Mouse (Mus musculus): ENCODE results near the gene Atxn7l2.

Gene Atxn7l2

DNA sequence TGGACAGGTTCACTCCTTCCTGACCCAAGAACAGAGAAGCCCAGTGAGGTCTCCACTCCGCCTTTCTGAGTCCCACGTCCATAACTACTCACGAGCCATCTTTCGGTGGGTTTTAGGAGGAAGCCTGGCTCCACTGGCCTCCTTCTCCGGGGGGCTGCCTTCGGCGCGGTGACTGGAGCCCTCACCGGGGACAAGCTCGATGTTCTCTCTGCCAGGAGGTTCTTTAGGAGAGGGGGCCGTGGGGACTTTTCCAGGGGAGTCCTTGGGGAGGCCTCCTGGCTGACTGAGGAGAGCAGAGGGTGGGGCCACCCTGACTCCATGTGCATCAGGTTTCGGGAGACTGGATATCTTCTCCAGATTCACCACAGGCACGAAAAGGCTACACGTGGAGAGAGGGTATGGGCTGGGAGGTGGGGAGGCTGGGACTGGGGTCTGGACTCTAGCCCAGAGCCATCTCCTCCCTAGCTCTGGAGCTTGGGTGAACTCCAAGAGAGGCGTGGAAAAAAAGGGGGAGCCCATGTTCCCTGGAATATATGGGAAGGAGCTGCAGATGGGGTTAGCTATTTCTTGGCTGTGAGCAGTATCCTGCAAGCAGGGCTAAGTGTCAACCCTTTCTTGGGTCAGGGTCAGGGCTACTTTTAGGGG lies 3.9 kb downstream of the Atxn7l2 start:
- in situ Hi-C loops (cut with MboI, MseI): no loop called here

DNA sequence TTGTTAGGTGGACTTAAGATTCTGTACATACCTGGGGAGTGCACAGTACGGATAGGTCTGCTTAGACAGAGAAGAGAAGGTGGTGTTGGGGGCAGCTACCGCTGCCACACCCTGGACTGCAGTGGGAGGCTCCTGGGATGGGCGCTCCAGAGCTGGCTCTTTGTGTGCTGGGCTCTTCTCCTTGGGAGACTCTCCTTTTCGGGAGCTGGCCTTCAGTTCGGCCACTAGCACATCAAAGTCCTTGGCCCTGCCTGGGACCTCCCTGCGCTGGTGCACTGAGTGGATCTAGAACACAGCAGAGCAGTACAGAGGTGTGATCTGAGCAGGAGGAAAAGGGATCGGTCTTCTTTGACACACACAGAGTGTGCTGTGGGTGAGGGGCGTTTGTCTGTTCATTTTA lies 5.1 kb downstream of the Atxn7l2 start:
- in situ Hi-C loops (cut with MboI, MseI): no loop called here

DNA sequence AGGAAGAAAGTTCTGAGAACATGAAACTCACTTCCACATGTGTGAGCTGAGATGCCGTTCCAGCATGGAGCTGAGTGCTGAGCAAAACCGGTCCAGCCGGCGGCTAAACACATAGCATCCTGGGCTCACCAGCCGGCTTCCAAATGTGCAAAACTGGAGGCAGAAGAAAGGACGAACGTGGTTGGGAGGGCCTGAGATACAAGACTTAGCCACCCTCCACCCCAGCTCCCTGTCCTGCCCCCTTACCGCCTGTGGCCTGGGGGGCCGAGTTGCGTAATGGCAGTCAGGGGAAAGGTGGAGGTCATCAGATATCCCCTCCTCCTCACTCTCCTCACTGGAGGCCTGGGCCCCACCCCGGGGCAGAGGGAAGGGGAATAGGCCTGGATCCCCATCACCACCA lies 6.3 kb downstream of the Atxn7l2 start:
- in situ Hi-C loops (cut with MboI, MseI): no loop called here

DNA sequence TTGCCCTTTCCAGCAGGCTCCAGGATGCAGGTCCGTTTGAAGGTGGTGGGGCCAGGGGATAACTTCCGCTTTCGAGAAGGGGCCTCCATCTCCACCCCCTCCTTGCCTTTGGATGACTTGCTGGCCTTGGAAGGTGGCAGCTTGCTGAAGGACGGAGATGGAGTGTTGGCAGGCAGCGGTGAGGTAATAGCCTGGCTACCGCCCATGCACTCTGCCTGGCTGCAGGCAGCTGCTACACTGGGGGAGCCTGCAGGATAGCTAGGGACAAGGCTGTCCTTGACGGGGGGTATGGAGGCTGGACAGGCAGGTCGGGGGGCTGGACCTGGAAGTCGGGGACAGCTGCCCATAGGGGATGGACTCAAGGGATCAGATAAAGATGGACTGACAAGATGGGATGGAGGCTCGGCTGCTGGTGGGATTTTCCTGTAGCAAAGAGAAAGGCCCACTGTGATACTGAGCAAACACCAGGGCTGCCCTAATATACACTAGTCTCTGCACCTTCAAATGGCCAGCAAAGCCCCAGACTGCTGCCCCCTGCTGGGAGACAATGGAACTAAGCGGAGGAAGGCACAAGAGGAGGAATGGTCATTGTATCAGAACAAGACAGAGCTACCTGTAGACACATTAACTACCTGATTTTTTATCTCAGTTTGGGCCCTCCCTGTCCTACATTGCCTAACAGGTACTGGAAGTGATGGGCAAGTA lies 7.0 kb downstream of the Atxn7l2 start:
- in situ Hi-C loops (cut with MboI, MseI): no loop called here

DNA sequence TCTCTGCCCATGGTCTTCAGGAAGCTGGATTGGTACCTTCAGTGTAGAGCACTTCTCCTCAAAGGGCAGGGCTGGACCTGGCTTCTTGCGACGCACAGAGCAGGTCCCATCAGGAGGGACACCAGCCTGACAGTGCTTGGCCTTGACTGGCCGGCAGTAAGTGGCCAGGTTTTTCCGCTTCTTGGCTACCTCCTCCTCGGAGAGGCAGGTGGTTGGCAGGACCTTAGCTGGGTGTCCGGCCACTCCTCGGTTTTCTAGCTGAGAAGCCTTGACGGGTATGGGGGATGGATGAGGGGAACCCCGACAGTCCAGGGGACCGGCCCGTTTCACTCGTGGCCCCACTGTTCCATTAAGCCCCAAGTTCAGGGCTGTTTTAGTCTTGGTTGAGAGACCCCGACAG lies 7.5 kb downstream of the Atxn7l2 start:
- in situ Hi-C loops (cut with MboI, MseI): no loop called here

DNA sequence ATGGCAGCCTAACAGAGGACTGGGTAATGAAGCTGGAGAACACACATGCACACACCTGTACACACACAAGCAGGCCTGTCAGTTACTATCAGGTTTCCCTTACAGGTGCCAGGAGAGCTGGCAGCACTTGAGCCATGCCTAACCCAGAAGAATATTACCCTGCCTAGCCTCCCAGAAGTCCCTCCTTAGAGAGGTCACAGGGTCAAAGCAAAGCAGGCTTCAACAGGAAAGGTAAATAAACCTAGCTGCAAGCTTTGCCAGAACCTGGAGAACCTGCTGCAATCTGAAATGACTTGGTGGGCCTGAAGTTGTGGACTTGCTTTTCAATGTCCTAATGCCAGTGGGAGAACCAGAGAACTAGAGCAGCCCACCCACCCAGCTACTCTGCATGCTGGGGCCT lies 8.2 kb downstream of the Atxn7l2 start:
- in situ Hi-C loops (cut with MboI, MseI): no loop called here

DNA sequence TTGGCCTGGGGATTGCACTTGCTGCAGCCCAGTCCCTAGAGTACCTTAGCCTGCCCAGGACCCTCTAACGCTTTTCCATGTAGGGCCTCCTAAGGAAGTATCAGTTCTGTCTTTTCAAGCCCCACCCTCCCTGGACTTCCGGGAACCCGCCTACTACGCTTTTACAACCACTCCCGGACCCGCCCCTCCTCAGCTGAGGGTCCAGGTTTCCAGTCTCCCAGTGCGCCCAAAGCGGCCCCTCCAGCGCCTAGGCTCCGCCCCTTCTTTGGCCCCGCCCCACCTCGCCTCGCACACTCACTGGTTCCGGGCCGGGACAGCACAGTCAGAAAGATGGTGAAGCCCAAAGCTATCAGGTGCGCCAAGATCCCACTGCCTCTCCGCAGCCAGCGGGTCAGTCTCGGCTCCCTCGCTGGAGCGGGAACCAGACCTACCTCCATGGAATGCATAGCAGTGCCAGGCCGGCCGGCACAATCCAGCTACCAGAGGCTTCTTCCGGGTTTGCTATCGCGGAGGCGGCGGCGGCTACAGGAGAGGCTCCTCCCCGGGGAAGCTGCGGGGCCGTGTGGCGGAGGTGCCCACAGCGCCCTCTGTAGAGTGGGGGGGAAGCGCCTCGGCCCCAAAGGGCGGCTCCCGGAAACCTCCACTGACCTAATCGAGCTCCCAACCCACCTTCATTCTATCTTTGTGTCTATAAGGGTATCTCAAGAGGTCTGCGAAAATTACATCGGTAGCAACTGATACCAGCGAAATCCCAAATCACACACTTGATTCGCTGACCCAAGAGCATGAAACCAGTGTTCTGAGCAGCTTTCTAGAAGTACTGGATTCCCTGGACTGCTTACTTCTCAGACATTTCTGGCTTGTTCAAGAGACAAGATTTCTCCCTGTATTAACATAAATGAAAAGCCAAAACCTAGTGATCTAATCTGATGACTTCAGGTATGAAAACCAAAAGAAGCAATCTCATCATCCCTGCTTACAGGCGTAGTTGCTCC lies 10.1 kb downstream of the Atxn7l2 start, which contains the start of gene Cyb561d1:
Gene Cyb561d1 (minus strand): TSS at position 884 of the 995 bp plus-strand sequence.
- in situ Hi-C loops (cut with MboI, MseI): no loop called here

DNA sequence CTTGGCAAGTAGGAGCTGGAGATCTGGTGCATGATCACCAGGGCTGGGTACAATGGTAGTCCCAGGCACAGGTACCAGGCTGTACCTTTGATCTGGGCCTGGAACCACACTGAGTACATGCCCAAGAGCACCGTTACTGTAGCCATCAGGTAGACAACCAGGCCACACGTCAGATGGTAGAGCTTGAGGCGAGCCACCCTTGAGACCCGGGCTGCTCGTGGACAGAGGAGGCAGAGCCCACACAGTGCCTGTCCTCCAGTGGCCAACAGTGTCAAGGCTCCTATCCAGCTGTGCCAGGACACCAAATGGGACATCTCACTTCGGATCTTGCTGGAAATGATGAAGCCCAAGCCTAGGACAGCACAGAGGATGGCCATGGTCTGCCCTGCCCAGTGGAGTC lies 11.5 kb downstream of the Atxn7l2 start:
- in situ Hi-C loops (cut with MboI, MseI): no loop called here

DNA sequence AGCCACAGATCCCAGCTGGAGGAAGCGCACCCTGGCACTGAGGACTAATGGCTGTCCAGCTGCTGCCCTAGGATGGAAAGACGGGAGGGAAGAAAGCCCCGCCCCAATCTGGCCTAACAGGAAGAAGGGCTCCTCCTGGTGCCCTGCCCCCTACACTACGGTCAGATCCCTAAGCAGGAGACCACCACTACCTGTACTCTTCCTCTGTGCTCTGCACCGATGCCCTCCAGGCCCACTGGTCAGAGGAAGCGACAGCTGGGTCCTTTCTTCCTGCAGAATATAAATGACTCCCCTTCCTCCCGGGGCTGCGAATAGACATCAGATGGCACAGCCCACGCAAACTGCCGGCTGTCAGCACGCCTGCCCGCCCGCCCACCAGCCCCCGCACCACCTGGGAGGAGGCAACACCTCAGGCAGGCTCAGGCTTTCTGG lies 13.7 kb downstream of the Atxn7l2 start:
- in situ Hi-C loops (cut with MboI, MseI): no loop called here

DNA sequence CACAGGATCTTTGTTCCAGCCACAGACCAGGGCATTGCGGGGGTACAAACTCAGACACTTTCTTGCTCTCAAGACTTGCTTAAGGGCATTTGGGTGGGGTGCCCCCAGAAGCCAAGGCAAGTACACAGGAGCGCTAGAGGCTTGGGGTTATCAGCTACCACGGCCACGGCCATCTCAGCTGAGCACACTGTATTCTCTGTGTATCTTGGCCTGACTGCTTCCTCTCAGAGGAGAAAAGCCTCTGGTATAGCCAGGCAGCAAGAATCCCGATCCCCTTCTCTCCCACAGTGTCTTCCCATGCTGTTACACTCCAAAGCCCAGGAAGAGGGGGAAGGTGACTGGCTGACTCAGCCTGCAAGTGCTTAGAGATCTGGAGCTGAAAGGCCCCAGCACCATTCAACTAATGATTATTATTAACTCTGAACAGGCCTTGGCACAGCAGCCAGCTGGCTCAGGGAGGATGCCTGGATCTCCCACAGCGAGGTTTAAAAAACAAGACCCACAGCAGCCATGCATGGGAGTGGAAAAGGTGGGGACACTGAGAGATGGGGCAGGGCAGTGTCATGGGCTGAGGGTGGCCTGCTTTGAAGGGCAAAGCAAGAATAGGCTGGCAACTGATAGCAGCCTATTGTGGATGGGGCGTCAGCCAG lies 14.7 kb downstream of the Atxn7l2 start:
- in situ Hi-C loops (cut with MboI, MseI): no loop called here

DNA sequence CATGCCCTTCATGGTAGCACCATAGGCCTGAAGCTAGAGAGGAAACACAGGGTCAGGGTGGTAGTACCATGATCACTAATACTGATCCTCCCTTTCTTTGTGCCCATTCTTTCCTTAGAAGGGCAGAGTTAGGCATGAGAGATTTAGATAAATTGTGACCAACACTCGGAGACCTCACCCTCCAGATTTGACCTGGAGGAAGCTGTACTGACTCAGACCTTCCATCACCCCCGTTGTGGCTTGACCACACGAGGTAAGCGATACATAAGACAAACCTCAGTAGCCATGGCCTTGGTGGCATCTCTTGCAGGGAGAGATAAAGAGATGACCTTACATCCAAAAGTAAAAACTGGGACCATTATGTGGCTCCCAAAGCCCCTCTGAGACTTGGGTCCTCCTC lies 15.4 kb downstream of the Atxn7l2 start:
- in situ Hi-C loops (cut with MboI, MseI): no loop called here

DNA sequence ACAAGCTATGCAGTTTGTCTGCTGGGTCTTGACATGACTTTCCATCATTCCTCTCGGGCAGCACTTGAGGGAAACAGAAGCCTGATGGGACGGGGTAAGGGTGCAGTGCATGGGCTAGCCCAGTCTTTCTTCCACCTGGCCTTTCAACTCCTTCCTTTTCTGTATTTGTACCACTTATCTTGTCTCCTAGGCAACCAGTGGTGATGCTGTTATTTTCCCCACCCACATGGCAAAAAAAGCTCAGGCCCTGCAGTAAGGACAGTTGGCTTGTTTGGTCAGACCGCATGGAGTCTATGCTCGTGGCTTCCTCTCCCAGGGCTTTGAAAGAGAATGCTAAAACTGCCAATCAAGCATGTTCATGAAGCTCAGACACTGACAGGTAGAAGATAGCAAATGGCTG lies 17.0 kb downstream of the Atxn7l2 start:
- in situ Hi-C loops (cut with MboI, MseI): no loop called here

DNA sequence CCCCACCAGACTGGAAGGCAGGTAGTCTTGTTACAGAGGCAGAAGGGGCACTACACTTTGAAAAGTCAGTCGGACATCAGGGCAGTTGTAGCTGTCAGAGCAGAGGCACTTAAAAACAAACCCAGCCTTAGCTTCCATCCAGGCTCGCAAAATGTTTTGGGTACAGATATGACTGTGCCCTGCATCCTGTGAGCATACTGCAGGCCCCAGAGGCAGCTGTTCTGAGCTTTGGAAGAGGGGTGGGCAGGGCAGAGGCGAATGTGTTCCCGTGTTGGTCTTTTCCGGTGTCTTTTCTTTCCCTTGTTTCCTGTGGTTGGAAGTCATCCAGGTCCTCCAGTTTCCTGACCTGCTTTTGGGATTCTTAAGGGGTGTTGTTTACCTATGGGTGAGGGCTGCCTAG lies 20.8 kb downstream of the Atxn7l2 start:
- in situ Hi-C loops (cut with MboI, MseI): no loop called here

DNA sequence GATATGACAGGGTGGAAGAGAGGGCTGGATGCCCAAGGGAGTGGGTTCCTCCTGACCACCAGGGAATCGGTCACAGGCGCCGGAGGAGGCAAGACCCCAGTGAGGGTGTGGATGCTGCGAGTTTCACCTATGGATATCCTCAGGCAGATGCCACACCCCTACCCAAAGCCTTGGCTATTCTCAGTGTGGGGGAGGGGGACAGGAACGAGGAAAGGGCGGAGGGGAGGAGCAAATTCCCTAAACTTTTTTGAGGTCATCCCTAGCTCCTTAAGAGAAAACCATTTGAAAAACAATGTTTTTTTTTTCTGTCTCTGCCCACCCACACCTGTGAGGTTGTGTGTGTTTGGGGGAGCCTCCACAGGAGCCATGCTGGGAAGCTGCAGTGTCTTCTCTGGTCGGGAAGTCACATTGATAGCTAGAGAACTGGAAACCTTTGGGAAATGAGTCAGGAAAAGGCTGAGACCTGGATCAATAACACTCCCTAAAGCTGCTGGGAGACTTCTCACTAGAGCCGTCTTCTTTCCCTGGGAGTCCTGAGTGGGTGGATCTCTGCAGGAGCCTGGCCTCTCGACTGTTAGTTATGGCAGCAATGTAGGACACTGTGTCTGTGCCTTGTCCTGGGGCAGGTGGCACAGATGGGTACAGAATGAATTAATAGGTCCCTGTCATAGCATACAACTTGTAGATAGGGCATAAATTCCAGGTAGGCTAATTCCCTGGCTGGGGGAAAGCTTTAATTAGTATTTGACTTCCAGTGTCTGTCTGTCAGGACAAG lies 21.8 kb downstream of the Atxn7l2 start:
- in situ Hi-C loops (cut with MboI, MseI): no loop called here

DNA sequence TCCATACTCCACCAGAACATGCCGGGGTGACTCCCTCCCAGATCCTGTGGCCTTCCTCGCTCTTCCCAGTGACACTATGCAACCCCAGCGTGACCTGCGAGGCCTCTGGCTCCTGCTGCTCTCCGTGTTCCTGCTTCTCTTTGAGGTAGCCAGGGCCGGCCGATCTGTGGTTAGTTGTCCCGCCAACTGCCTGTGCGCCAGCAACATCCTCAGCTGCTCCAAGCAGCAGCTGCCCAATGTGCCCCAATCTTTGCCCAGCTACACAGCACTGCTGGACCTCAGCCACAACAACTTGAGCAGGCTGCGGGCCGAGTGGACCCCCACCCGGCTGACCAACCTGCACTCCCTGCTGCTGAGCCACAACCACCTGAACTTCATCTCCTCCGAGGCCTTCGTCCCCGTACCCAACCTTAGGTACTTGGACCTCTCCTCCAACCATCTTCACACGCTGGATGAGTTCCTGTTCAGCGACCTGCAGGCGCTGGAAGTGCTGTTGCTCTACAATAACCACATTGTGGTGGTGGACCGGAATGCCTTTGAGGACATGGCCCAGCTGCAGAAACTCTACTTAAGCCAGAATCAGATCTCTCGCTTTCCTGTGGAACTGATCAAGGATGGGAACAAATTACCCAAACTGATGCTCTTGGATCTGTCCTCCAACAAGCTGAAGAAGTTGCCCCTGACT lies 23.5 kb downstream of the Atxn7l2 start:
- in situ Hi-C loops (cut with MboI, MseI): no loop called here

DNA sequence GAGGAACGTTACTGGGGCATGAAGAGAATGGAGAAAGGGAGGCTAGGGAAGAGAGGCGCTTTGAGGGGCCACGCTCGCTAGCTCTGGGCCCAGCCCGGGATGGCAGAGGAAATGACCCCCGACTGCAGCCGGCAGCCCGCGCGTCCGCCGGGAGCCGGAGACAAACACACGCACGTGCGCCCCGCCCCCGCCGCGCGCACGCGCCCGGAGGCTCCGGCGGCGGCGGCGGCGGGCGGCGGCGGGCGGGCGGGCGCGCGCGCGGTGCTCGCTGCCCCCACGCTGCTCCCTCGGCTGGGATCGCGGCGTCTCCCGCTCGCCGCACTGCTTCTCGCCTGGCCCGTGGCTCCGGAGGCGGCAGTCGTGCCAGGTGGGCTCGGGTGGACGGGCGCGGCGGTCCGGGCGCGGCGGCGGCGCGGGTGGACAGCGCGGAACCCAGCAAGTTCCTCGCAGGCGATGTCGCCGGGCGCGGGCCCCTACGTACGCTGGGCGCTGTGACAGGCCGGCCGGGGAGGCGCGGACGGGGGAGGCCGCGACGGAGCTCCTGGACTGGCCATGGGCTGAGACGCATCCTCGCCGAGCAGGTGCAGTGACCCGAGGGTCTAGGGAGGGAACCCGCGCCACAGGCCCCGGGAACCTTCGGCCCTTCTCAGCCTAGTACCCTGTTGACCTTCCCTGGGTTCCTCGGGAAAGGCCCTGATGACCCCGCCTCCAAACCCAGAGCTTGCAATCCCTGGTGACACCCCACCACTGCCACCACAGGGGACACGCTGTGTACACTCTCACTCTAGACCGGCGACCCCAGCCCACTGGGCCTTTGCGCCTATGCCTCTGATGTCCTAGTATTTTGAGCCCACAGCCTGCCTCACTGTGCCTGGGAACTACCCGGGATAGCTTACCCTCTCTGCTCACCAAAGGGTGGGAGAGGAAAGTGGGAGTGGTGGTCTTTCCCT lies 24.4 kb downstream of the Atxn7l2 start, which contains the start of gene Amigo1:
Gene Amigo1 (plus strand): TSS at position 238 of the 950 bp plus-strand sequence.
- in situ Hi-C loops (cut with MboI, MseI): no loop called here

DNA sequence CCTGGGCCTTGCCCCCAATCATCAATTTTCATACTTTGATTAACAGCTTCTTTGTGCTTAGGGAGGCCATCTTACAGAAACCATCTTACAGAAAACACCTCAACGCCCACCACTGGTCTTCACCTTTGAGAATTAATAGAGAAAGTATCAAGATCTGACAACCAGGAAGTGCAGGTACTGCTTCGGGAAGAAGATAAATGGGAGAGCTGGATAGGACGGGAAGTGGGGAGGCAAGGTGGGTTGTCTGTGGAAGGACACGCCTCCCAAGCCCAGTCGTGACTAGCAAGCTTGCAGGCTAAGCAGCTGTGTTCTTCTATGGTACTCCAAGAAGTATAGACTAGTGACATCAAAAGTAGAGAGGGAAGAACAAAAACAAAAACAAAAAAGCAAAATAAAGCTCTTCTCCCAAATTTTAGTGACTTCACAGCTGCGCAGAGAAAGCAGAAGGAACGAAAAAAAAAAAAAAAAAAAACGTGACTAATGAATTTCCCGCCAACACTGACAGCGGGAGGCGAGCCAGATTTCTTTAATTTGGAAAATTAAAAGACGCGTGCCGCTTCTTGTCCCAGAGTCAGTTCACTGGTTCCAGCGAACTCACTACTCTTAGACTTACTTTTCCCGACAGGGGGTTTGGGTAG lies 25.2 kb downstream of the Atxn7l2 start:
- in situ Hi-C loops (cut with MboI, MseI): no loop called here

DNA sequence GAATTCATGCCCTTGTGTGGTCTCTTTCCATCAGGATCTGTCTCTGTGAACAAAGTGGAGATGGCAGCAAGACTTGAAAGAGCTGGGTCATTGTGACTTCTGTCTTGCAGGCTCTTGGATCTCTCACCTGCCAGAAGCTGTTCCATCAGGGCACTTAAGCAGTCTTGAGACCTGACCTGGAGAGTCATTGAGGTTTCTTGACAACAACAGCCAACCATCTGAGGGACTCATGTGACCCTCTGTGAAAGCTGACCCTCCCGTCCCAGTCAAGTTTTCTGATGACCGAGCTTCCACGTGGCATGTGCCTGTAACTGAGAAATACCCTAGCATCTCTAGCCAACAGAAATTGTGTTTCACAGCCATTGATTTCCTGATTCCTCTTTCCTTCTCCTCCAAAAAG lies 26.0 kb downstream of the Atxn7l2 start:
- in situ Hi-C loops (cut with MboI, MseI): no loop called here

DNA sequence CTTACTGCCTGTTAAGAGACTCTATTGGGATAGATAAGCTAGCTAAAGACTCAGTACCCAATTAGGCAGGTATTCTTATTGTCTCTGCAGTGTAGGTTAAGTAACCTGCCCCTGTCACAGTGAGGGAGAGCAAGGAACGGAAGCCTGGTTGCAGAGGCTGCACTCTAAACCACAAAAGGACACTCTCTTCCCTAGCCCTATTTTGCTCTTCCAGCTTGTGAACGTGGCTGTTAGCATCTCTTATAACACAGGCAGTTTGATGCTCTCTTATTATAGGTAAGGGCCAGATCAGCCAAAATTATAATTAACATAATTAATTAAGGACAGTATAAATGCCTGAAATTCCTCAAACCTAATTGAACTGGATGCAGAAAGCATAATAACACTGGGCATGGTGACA lies 30.2 kb downstream of the Atxn7l2 start:
- in situ Hi-C loops (cut with MboI, MseI): no loop called here

Data from T-helper 17 cell (primary cell).